Mouse (Mus musculus): ENCODE data around the gene Rrp12.

DNA sequence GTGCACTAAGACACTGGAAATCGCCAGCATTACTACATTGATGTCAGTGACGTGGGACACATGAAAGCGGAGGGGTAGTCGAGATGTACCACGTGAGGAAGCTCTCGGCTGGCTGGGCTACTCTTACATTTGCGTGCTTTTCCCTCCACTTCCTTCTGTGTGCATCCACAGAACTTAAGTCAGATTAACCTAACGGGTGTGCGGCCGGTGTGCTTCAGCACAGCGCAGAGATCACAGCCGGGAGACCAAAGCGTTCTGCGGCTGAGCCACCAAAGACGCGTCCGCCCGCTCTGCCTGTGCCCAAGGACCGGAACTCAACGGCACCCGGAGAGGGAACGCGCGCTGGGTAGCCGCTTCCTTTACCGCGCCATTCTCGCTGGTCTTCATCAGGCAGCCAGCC lies 36.7 kb upstream of the Rrp12 start:
- no peak for TF ChIP-seq CTCF (IDR thresholded peaks at IDR 0.05)
- TF ChIP-seq EP300 (IDR thresholded peaks at IDR 0.05; ENCODE audit: insufficient read depth, low read depth, low read length): no peak
- TF ChIP-seq POLR2A (IDR thresholded peaks at IDR 0.05; ENCODE audit: insufficient read depth, low read depth, low read length): no peak
